Mouse (Mus musculus) embryonic facial prominence, embryonic 14.5 days (tissue): ENCODE data around the gene Vps13a. TPM values are rescaled to one million over a fixed set of nuclear protein-coding genes. Genes with fewer than 3 reads are reported as not detected.

Experiments
- ATAC-seq: fragments of 200-750 bp; cut with Nextera tagmentation; 2 replicates; pipeline ENCODE4 v1.8.0; 2017; ENCODE audit warnings: low read depth, moderate number of reproducible peaks, moderate TSS enrichment
- DNase-seq: peaks from one replicate; pipeline ENCODE4 v3.0.0-alpha.2; 2015; ENCODE audit warnings: low spot score
- H3K27ac ChIP-seq: fragments of 300-500 bp; sonication (generic); replicated peaks from 2 replicates; pipeline ENCODE4 v1.5.1; 2014; ENCODE audit warnings: low read depth, mild to moderate bottlenecking, low read length, moderate library complexity
- H3K27me3 ChIP-seq: fragments of 300-500 bp; sonication (generic); replicated peaks from 2 replicates; pipeline ENCODE4 v1.6.1; 2014; ENCODE audit warnings: low read length; ENCODE audit not compliant: control insufficient read depth, insufficient read depth
- H3K36me3 ChIP-seq: fragments of 300-500 bp; sonication (generic); 2 replicates; pipeline ENCODE4 v1.6.1; 2014; ENCODE audit warnings: low read length, mixed read lengths; ENCODE audit not compliant: control insufficient read depth, insufficient read depth
- H3K4me1 ChIP-seq: fragments of 300-500 bp; sonication (generic); 2 replicates; pipeline ENCODE4 v1.6.1; 2014; ENCODE audit warnings: antibody characterized with exemption, low read length; ENCODE audit not compliant: control insufficient read depth, insufficient read depth
- H3K4me2 ChIP-seq: fragments of 300-500 bp; sonication (generic); 2 replicates; pipeline ENCODE4 v1.6.1; 2014; ENCODE audit warnings: low read depth, mild to moderate bottlenecking, low read length, moderate library complexity, mixed read lengths
- H3K4me3 ChIP-seq: fragments of 300-500 bp; sonication (generic); 2 replicates; pipeline ENCODE4 v1.5.1; 2014; ENCODE audit warnings: low read depth, mild to moderate bottlenecking, low read length
- H3K9ac ChIP-seq: fragments of 300-500 bp; sonication (generic); 2 replicates; pipeline ENCODE4 v1.6.1; 2014; ENCODE audit warnings: low read depth, mild to moderate bottlenecking, low read length, moderate library complexity, mixed read lengths
- H3K9me3 ChIP-seq: fragments of 300-500 bp; sonication (generic); 2 replicates; pipeline ENCODE4 v1.6.1; 2016; ENCODE audit warnings: low read length; ENCODE audit not compliant: control insufficient read depth
- WGBS: fragments of 180-500 bp; shearing (Covaris S2); extraction: QIAGEN DNeasy Blood & Tissue Kit; methylation state at CpG from one replicate; pipeline ENCODE4 v1.1.7; 2014; 5-methylcytosine and 5-hydroxymethylcytosine counted together
- polyA plus RNA-seq: library from polyadenylated mRNA; unstranded; fragments of >200 nt; fragmentation: Nextera tagmentation; extraction: Ambion mirVana; gene quantifications from 2 replicates; pipeline ENCODE4 v1.2.1, GENCODE M21; 2014

Gene Vps13a
- polyA plus RNA-seq, 1 experiment from 2014 or later: 9.5 TPM

- no peak overlapping the region for H3K9ac ChIP-seq
- no peaks in the 10 kb centered on the region for H3K27me3 ChIP-seq
- H3K4me2 ChIP-seq: no peak overlapping the region
- H3K4me1 ChIP-seq: peaks cover 9% of the 10 kb centered on the region; the same call in 1 of the 2 replicates
- no peak for ATAC-seq
- H3K4me3 ChIP-seq: no peak overlapping the region
- no peaks in the 10 kb centered on the region for H3K36me3 ChIP-seq
- no peaks in the 10 kb centered on the region for H3K9me3 ChIP-seq
- H3K27ac ChIP-seq: peak overlapping the region; percentile 70; the same call in 1 of the 2 replicates
- 72% methylated on average over 7 of the region's 7 CpGs for WGBS
- DNase-seq: no peak
Measured at GRCm38 (mm10) chr19:16584546-16584945, 196.2 kb downstream of the Vps13a start.

GRCm38 (mm10) chr19:16580501-16580900, 200.2 kb downstream of the Vps13a start:
- no peaks in the 10 kb centered on the region for H3K27me3 ChIP-seq
- WGBS: 89% methylated on average over 8 of the region's 8 CpGs
- peaks cover 9% of the 10 kb centered on the region; the same call in 1 of the 2 replicates for H3K4me1 ChIP-seq
- no peak overlapping the region for H3K4me3 ChIP-seq
- H3K9ac ChIP-seq: no peak overlapping the region
- no peaks in the 10 kb centered on the region for H3K9me3 ChIP-seq
- no peak overlapping the region for H3K4me2 ChIP-seq
- H3K36me3 ChIP-seq: no peaks in the 10 kb centered on the region
- ATAC-seq: no peak
- no peak overlapping the region for H3K27ac ChIP-seq
- no peak for DNase-seq

- no peaks in the 10 kb centered on the region for H3K36me3 ChIP-seq
Measured at GRCm38 (mm10) chr19:16579656-16580260, 201.0 kb downstream of the Vps13a start.

GRCm38 (mm10) chr19:16576790-16577189, 203.9 kb downstream of the Vps13a start:
- Histone ChIP-seq H3K27ac (no peak overlapping the region), H3K4me2 (no peak overlapping the region), H3K9ac (no peak overlapping the region), H3K4me1 (no peaks in the 10 kb centered on the region), H3K27me3 (no peaks in the 10 kb centered on the region), H3K36me3 (no peaks in the 10 kb centered on the region), H3K9me3 (no peaks in the 10 kb centered on the region), H3K4me3 (no peak overlapping the region)
- WGBS: 83% methylated on average over 6 of the region's 6 CpGs
- ATAC-seq (no peak), DNase-seq (no peak)

More at GRCm38 (mm10) chr19:16579656-16580260, 201.0 kb downstream of the Vps13a start:
- Histone ChIP-seq H3K9ac (no peak overlapping the region), H3K4me3 (no peak overlapping the region), H3K27ac (no peak overlapping the region), H3K4me1 (peaks cover 9% of the 10 kb centered on the region; the same call in 1 of the 2 replicates), H3K9me3 (no peaks in the 10 kb centered on the region), H3K4me2 (no peak overlapping the region), H3K27me3 (no peaks in the 10 kb centered on the region)
- no peak for DNase-seq
- ATAC-seq: no peak
- 65% methylated on average over 7 of the region's 7 CpGs for WGBS

Other genes starting within 250 kb of the Vps13a start
- gene Foxb2, start 92.9 kb upstream of the Vps13a start, polyA plus RNA-seq: not detected in 2 replicates
- gene Prune2, start 175.2 kb upstream of the Vps13a start, polyA plus RNA-seq: 5.8 and 5.9 TPM in 2 replicates